Mouse (Mus musculus): ENCODE results near the gene Nsg2.
A peak's percentile ranks its signal among the peaks of the same experiment; 100 is the strongest.

Nsg2 gene

GRCm38 (mm10) chr11:32011867-32012603, 11.8 kb downstream of the Nsg2 start:
- no peak for DNase-seq (ENCODE audit: low read depth, low spot score)

- no peak for DNase-seq (ENCODE audit: low read depth, low spot score)
Observed at GRCm38 (mm10) chr11:32013014-32013427, 12.8 kb downstream of the Nsg2 start.

- no peak for DNase-seq (ENCODE audit: low read depth, low spot score)
Observed at GRCm38 (mm10) chr11:32013561-32013960, 13.3 kb downstream of the Nsg2 start.

GRCm38 (mm10) chr11:32018201-32018600, 17.9 kb downstream of the Nsg2 start:
- no peak for DNase-seq (ENCODE audit: low read depth, low spot score)

GRCm38 (mm10) chr11:32020031-32020965, 20.0 kb downstream of the Nsg2 start:
- DNase-seq (ENCODE audit: low read depth, low spot score), result peak; percentile 8

GRCm38 (mm10) chr11:32026634-32027033, 26.4 kb downstream of the Nsg2 start:
- no peak for DNase-seq (ENCODE audit: low read depth, low spot score)

- DNase-seq (ENCODE audit: low read depth, low spot score), result no peak
Observed at GRCm38 (mm10) chr11:32027474-32028342, 27.4 kb downstream of the Nsg2 start.

- DNase-seq (ENCODE audit: low read depth, low spot score), result no peak
Observed at GRCm38 (mm10) chr11:32028605-32029004, 28.3 kb downstream of the Nsg2 start.

GRCm38 (mm10) chr11:32029356-32029755, 29.1 kb downstream of the Nsg2 start:
- DNase-seq (ENCODE audit: low read depth, low spot score), result no peak

- no peak for DNase-seq (ENCODE audit: low read depth, low spot score)
Observed at GRCm38 (mm10) chr11:32031396-32031795, 31.1 kb downstream of the Nsg2 start.

- no peak for DNase-seq (ENCODE audit: low read depth, low spot score)
Observed at GRCm38 (mm10) chr11:32032053-32032452, 31.8 kb downstream of the Nsg2 start.

GRCm38 (mm10) chr11:32035831-32036230, 35.6 kb downstream of the Nsg2 start:
- DNase-seq (ENCODE audit: low read depth, low spot score), result no peak

GRCm38 (mm10) chr11:32039656-32040055, 39.4 kb downstream of the Nsg2 start:
- DNase-seq (ENCODE audit: low read depth, low spot score), result no peak

GRCm38 (mm10) chr11:32057389-32057788, 57.1 kb downstream of the Nsg2 start:
- DNase-seq (ENCODE audit: low read depth, low spot score), result no peak

- no peak for DNase-seq (ENCODE audit: low read depth, low spot score)
Observed at GRCm38 (mm10) chr11:32057861-32058260, 57.6 kb downstream of the Nsg2 start.

- DNase-seq (ENCODE audit: low read depth, low spot score), result no peak
Observed at GRCm38 (mm10) chr11:32061020-32061419, 60.8 kb downstream of the Nsg2 start.

- DNase-seq (ENCODE audit: low read depth, low spot score), result peak; percentile 10
Observed at GRCm38 (mm10) chr11:32061874-32062273, 61.6 kb downstream of the Nsg2 start.

GRCm38 (mm10) chr11:32063775-32064510, 63.7 kb downstream of the Nsg2 start:
- DNase-seq (ENCODE audit: low read depth, low spot score), result no peak

GRCm38 (mm10) chr11:32064511-32064862, 64.2 kb downstream of the Nsg2 start:
- DNase-seq (ENCODE audit: low read depth, low spot score), result no peak

GRCm38 (mm10) chr11:32068736-32069490, 68.7 kb downstream of the Nsg2 start:
- DNase-seq (ENCODE audit: low read depth, low spot score), result no peak

Data from skeletal muscle tissue, adult 2 months (tissue).